9 mouse cellular contexts compared by ENCODE assay signal in genomic region chr17:26600913-26601447, GRCm38 (mm10). TPM values are rescaled to one million over a fixed set of nuclear protein-coding genes. Genes with fewer than 3 reads are reported as not detected.
DNase-seq lines count a peak whose midpoint lies in the region; ATAC-seq lines count a peak whose summit lies in the region.
"Had no signal": no experiment of that assay in that cellular context is flagged by ENCODE, and none has a peak within 500 bp of the region (broad histone marks: within the 10 kb centered on the region; RNA-seq: fewer than 3 reads in every experiment).

No protein-coding gene starts in this region.

- H3K4me2 ChIP-seq in limb, embryonic 15.5 days: no peak overlapping the region

- peaks cover 25% of the 10 kb centered on the region; the same call in 1 of the 2 replicates for H3K36me3 ChIP-seq in heart, embryonic 10.5 days
- no peaks in the 10 kb centered on the region for H3K36me3 ChIP-seq in limb, embryonic 15.5 days

- DNase-seq in heart, embryonic 10.5 days (ENCODE audit: low spot score): no peak
- DNase-seq in heart, postnatal 4 days: no peak
- DNase-seq in spleen, adult 12 weeks (ENCODE audit: low spot score): peak; percentile 49
- DNase-seq in spleen, adult 18-20 months: no peak
- DNase-seq in urinary bladder, postnatal 14 days (ENCODE audit: low spot score): no peak
- no peak for DNase-seq in cerebellum, adult 18-20 months
- DNase-seq: kidney, adult 8-10 months had no signal

- 58% methylated on average over 17 of the region's 17 CpGs for WGBS in heart, embryonic 10.5 days
- 60% methylated on average over 17 of the region's 17 CpGs for WGBS in limb, embryonic 15.5 days

- H3K27ac ChIP-seq in heart, embryonic 10.5 days: peak overlapping the region; percentile 72
- H3K27ac ChIP-seq in limb, embryonic 15.5 days: peak overlapping the region; percentile 79; the same call in 1 of the 2 replicates

- ATAC-seq in limb, embryonic 15.5 days (ENCODE audit: insufficient number of reproducible peaks, low FRiP score, low TSS enrichment, low read depth): no peak
- ATAC-seq in inflammation-experienced regulatory T-cells, adult 6 months: no peak

- no peak overlapping the region for H3K4me3 ChIP-seq in heart, embryonic 10.5 days
- H3K4me3 ChIP-seq in limb, embryonic 15.5 days: no peak overlapping the region

- peaks cover 52% of the 10 kb centered on the region for H3K4me1 ChIP-seq in heart, embryonic 10.5 days
- H3K4me1 ChIP-seq in limb, embryonic 15.5 days: peaks cover 57% of the 10 kb centered on the region

- no peaks in the 10 kb centered on the region for H3K9me3 ChIP-seq in heart, embryonic 10.5 days
- no peaks in the 10 kb centered on the region for H3K9me3 ChIP-seq in limb, embryonic 15.5 days

- no peak overlapping the region for H3K9ac ChIP-seq in limb, embryonic 15.5 days

- no peaks in the 10 kb centered on the region for H3K27me3 ChIP-seq in heart, embryonic 10.5 days (ENCODE audit: insufficient read depth, poor library complexity, severe bottlenecking)
- H3K27me3 ChIP-seq in limb, embryonic 15.5 days: no peaks in the 10 kb centered on the region

RNA-seq across cellular contexts. Expression of gene Dusp1, which starts 39.1 kb away (rescaled TPM):
- 28.8 and 31.5 TPM in 2 replicates for polyA plus RNA-seq in heart, embryonic 10.5 days (2016; fragmentation: Nextera tagmentation; extraction: Ambion mirVana)
- 10 to 100 TPM; 66.9 to 69.5 TPM for total RNA-seq in heart, postnatal 4 days (2021)
- 27.3 and 32.5 TPM in 2 replicates for polyA plus RNA-seq in limb, embryonic 15.5 days (2015; fragmentation: Nextera tagmentation; extraction: Ambion mirVana)
- polyA plus RNA-seq in inflammation-experienced regulatory T-cells, adult 6 months (2017; shearing (Covaris generic)): 10 to 100 TPM; 31.4 to 56.0 (median 32.0) TPM

RNA-seq across cellular contexts. Expression of gene Ergic1, which starts 39.7 kb away (rescaled TPM):
- 130 and 150 TPM in 2 replicates for polyA plus RNA-seq in heart, embryonic 10.5 days (2016; fragmentation: Nextera tagmentation; extraction: Ambion mirVana)
- total RNA-seq in heart, postnatal 4 days (2021): 100 to 1,000 TPM; 109 to 115 TPM
- polyA plus RNA-seq in limb, embryonic 15.5 days (2015; fragmentation: Nextera tagmentation; extraction: Ambion mirVana): 122 and 130 TPM in 2 replicates
- 10 to 100 TPM; 35.9 to 50.4 (median 39.8) TPM for polyA plus RNA-seq in inflammation-experienced regulatory T-cells, adult 6 months (2017; shearing (Covaris generic))
